Mouse (Mus musculus) C2C12 (cell line): Measurements from ENCODE around the gene Zdhhc3.

Experiments
- CTCF ChIP-seq: IDR thresholded peaks from one replicate; pipeline ENCODE4 v1.5.1; 2011; ENCODE audit not compliant: control insufficient read depth, insufficient read depth, insufficient read length
- MAX ChIP-seq: IDR thresholded peaks from one replicate; pipeline ENCODE4 v1.6.1; 2011; ENCODE audit warnings: mild to moderate bottlenecking, control low read depth
- USF1 ChIP-seq: IDR thresholded peaks from one replicate; pipeline ENCODE4 v1.6.1; 2011; ENCODE audit warnings: low read depth, mild to moderate bottlenecking, control low read depth, moderate library complexity

DNA sequence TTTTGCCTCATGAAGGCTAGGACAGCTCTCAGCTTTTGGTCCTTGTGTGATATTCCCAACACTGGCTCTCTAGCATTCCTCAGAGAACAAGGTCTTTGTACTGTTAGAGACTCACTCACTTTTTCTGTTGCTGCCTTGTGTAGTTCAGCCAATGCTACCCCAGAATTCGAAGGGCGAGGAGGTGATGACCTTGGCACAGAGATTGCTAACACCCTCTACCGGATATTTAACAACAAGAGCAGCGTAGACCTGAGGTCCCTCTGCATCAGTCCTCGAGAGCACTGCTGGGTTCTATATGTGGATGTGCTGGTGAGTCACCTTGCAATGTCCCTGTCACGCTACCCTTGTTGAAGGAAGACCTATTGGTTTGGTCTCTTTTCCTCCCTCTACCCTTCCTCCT, 14.7 kb upstream of the Zdhhc3 start:
- TF ChIP-seq CTCF (no peak), USF1 (no peak), MAX (no peak)
